Comparison of ENCODE assay signal across 14 mouse cellular contexts in genomic region chr1:182256041-182256680, GRCm38 (mm10). TPM values are rescaled to one million over a fixed set of nuclear protein-coding genes. Genes with fewer than 3 reads are reported as not detected.
A peak's percentile ranks its signal among the peaks of the same experiment; 100 is the strongest.
DNase-seq lines count a peak whose midpoint lies in the region; ATAC-seq and TF ChIP-seq lines count a peak whose summit lies in the region.
"Had no signal": no experiment of that assay in that cellular context is flagged by ENCODE, and none has a peak within 500 bp of the region (broad histone marks: within the 10 kb centered on the region; RNA-seq: fewer than 3 reads in every experiment).

No protein-coding gene starts in this region.

- peaks cover 9% of the 10 kb centered on the region for H3K4me1 ChIP-seq in liver, adult 2 months (ENCODE audit: control insufficient read depth, insufficient read depth, low read length)
- no peaks in the 10 kb centered on the region for H3K4me1 ChIP-seq in liver, embryonic 11.5 days (replicated peaks; ENCODE audit: control insufficient read depth, insufficient read depth, low read length)
- no peaks in the 10 kb centered on the region for H3K4me1 ChIP-seq in intestine, embryonic 14.5 days (replicated peaks; ENCODE audit: control insufficient read depth, insufficient read depth, low read length)
- 0 out of 2 replicates have a peak, but pooled peaks cover 4% of the 10 kb centered on the region for H3K4me1 ChIP-seq in lung, postnatal 0 days (ENCODE audit: insufficient read depth, low read depth, low read length)
- H3K4me1 ChIP-seq: embryonic facial prominence, embryonic 12.5 days; heart, embryonic 12.5 days; liver, embryonic 13.5 days had no signal

- no peak for TF ChIP-seq POLR2A in liver, adult 2 months (IDR thresholded peaks at IDR 0.05; ENCODE audit: extremely low read depth, insufficient read depth, low read length)

- TF ChIP-seq EP300 in lung, postnatal 0 days (IDR thresholded peaks at IDR 0.05) = peak; percentile 92

- H3K79me2 ChIP-seq in liver, adult 2 months (ENCODE audit: control insufficient read depth, insufficient read depth, low read length) = no peaks in the 10 kb centered on the region

- H3K4me3 ChIP-seq in liver, adult 2 months (ENCODE audit: insufficient read depth, low read depth, low read length) = no peak overlapping the region
- no peak overlapping the region for H3K4me3 ChIP-seq in liver, embryonic 11.5 days (ENCODE audit: low read depth, low read length)
- H3K4me3 ChIP-seq in intestine, embryonic 14.5 days (ENCODE audit: low read depth, low read length) = no peak overlapping the region
- no peak overlapping the region for H3K4me3 ChIP-seq in lung, postnatal 0 days (ENCODE audit: low read depth, low read length)
- H3K4me3 ChIP-seq: embryonic facial prominence, embryonic 12.5 days; heart, embryonic 12.5 days; liver, embryonic 13.5 days had no signal

- peak; percentile 94 for DNase-seq in liver, adult 2 months (ENCODE audit: extremely low read depth, low read depth, low spot score)
- DNase-seq in liver, embryonic 11.5 days (ENCODE audit: low spot score) = no peak
- DNase-seq in intestine, embryonic 14.5 days (ENCODE audit: low spot score) = no peak
- DNase-seq in lung, postnatal 0 days (ENCODE audit: low spot score) = peak; percentile 90
- peak; percentile 73 to 77 for DNase-seq in urinary bladder, postnatal 36 days (ENCODE audit: low spot score in 2 of 2)
- DNase-seq in cerebellum, adult 11-12 months = no peak
- DNase-seq in spleen, postnatal 14 days (ENCODE audit: low spot score in 2 of 2) = no peak
- DNase-seq: cerebellum, adult 2 months; liver, embryonic 13.5 days; spleen, adult 18-20 months had no signal

- WGBS in liver, adult 2 months = 47% methylated on average over 11 of the region's 11 CpGs
- 79% methylated on average over 11 of the region's 11 CpGs for WGBS in liver, embryonic 11.5 days
- 81% methylated on average over 11 of the region's 11 CpGs for WGBS in intestine, embryonic 14.5 days
- WGBS in lung, postnatal 0 days = 64% methylated on average over 11 of the region's 11 CpGs

- no peaks in the 10 kb centered on the region for H3K9me3 ChIP-seq in liver, embryonic 11.5 days (ENCODE audit: control insufficient read depth, low read length)
- H3K9me3 ChIP-seq in intestine, embryonic 14.5 days (ENCODE audit: control insufficient read depth, low read length) = no peaks in the 10 kb centered on the region
- H3K9me3 ChIP-seq in lung, postnatal 0 days (ENCODE audit: low read length) = no peaks in the 10 kb centered on the region
- H3K9me3 ChIP-seq: embryonic facial prominence, embryonic 12.5 days; liver, embryonic 13.5 days had no signal

- no peaks in the 10 kb centered on the region for H3K36me3 ChIP-seq in liver, adult 2 months (ENCODE audit: control insufficient read depth, insufficient read depth, low read length)
- no peaks in the 10 kb centered on the region for H3K36me3 ChIP-seq in liver, embryonic 11.5 days (ENCODE audit: control insufficient read depth, insufficient read depth, low read length)
- H3K36me3 ChIP-seq in intestine, embryonic 14.5 days (ENCODE audit: control insufficient read depth, insufficient read depth, low read length) = no peaks in the 10 kb centered on the region
- no peaks in the 10 kb centered on the region for H3K36me3 ChIP-seq in lung, postnatal 0 days (ENCODE audit: insufficient read depth, low read length)
- H3K36me3 ChIP-seq: embryonic facial prominence, embryonic 12.5 days; heart, embryonic 12.5 days; liver, embryonic 13.5 days had no signal

- ATAC-seq in liver, embryonic 11.5 days (replicated peaks; ENCODE audit: low FRiP score) = no peak
- ATAC-seq in intestine, embryonic 14.5 days (replicated peaks; ENCODE audit: low FRiP score, low TSS enrichment, low read depth) = peak; percentile 79
- peak; percentile 82 for ATAC-seq in lung, postnatal 0 days
- no peak for ATAC-seq in CD4-positive, CD25-positive, alpha-beta regulatory T cell, adult 4 months
- ATAC-seq: hindbrain, embryonic 16.5 days had no signal

- peak overlapping the region; percentile 58 for H3K27ac ChIP-seq in liver, adult 2 months (replicated peaks; ENCODE audit: insufficient read depth, low read depth, low read length)
- H3K27ac ChIP-seq in liver, embryonic 11.5 days (ENCODE audit: low read depth, low read length) = no peak overlapping the region
- H3K27ac ChIP-seq in intestine, embryonic 14.5 days (ENCODE audit: low read depth) = peak overlapping the region; percentile 47; the same call in 1 of the 2 replicates
- H3K27ac ChIP-seq in lung, postnatal 0 days (ENCODE audit: low read length) = peak overlapping the region; percentile 84
- H3K27ac ChIP-seq: embryonic facial prominence, embryonic 12.5 days; liver, embryonic 13.5 days had no signal

- H3K9ac ChIP-seq in liver, adult 2 months (ENCODE audit: low read depth, low read length) = no peak overlapping the region
- no peak overlapping the region for H3K9ac ChIP-seq in liver, embryonic 11.5 days (ENCODE audit: low read depth, low read length)
- no peak overlapping the region for H3K9ac ChIP-seq in intestine, embryonic 14.5 days (ENCODE audit: low read length)
- H3K9ac ChIP-seq in lung, postnatal 0 days (replicated peaks; ENCODE audit: low read depth) = no peak overlapping the region
- H3K9ac ChIP-seq: embryonic facial prominence, embryonic 12.5 days; heart, embryonic 12.5 days; liver, embryonic 13.5 days had no signal

- no peak for TF ChIP-seq CTCF in liver, adult 2 months (IDR thresholded peaks at IDR 0.05; ENCODE audit: low read depth, low read length)
- no peak for TF ChIP-seq CTCF in lung, postnatal 0 days (IDR thresholded peaks at IDR 0.05)

- H3K4me2 ChIP-seq in liver, embryonic 11.5 days = no peak overlapping the region
- H3K4me2 ChIP-seq in intestine, embryonic 14.5 days (ENCODE audit: low read length) = no peak overlapping the region
- H3K4me2 ChIP-seq in lung, postnatal 0 days (replicated peaks; ENCODE audit: low read depth, low read length) = no peak overlapping the region
- H3K4me2 ChIP-seq: embryonic facial prominence, embryonic 12.5 days; heart, embryonic 12.5 days; liver, embryonic 13.5 days had no signal

- H3K27me3 ChIP-seq in liver, adult 2 months (ENCODE audit: control insufficient read depth, insufficient read depth, low read length) = no peaks in the 10 kb centered on the region
- no peaks in the 10 kb centered on the region for H3K27me3 ChIP-seq in liver, embryonic 11.5 days (replicated peaks; ENCODE audit: control insufficient read depth, insufficient read depth, low read length)
- H3K27me3 ChIP-seq in intestine, embryonic 14.5 days (replicated peaks; ENCODE audit: control insufficient read depth, insufficient read depth, low read length) = no peaks in the 10 kb centered on the region
- no peaks in the 10 kb centered on the region for H3K27me3 ChIP-seq in lung, postnatal 0 days (replicated peaks; ENCODE audit: insufficient read depth, low read length)
- H3K27me3 ChIP-seq: embryonic facial prominence, embryonic 12.5 days; heart, embryonic 12.5 days; liver, embryonic 13.5 days had no signal

RNA-seq across cellular contexts. Expression of gene Degs1, which starts 26.4 kb away (rescaled TPM):
- 57.4 and 86.8 TPM in 2 replicates for total RNA-seq in liver, adult 2 months (2014; rRNA removed)
- 49.3 and 50.3 TPM in 2 replicates for polyA plus RNA-seq in liver, adult 2 months (2012; rRNA removed)
- polyA plus RNA-seq in liver, embryonic 11.5 days (2014; fragmentation: Nextera tagmentation; extraction: Ambion mirVana) = 129 and 132 TPM in 2 replicates
- 119 and 126 TPM in 2 replicates for polyA plus RNA-seq in intestine, embryonic 14.5 days (2014; fragmentation: Nextera tagmentation; extraction: Ambion mirVana)
- polyA plus RNA-seq in lung, postnatal 0 days (2015; fragmentation: Nextera tagmentation; extraction: Ambion mirVana) = 194 and 219 TPM in 2 replicates
- polyA plus RNA-seq in CD4-positive, CD25-positive, alpha-beta regulatory T cell, adult 4 months (2017; shearing (Covaris generic)) = 10 to 100 TPM; 75.7 to 81.4 TPM

Comparison
In these comparisons a context has a peak if more than half of its experiments do, and no peak if none do; other contexts are left out.
1. DNase-seq: peak in liver, adult 2 months (single experiment), lung, postnatal 0 days (single experiment) and urinary bladder, postnatal 36 days (2 of 2); none in liver, embryonic 11.5 days (single experiment), intestine, embryonic 14.5 days (single experiment), cerebellum, adult 11-12 months (single experiment) and spleen, postnatal 14 days (0 of 2).
2. ATAC-seq: peak in intestine, embryonic 14.5 days (single experiment) and lung, postnatal 0 days (single experiment); none in liver, embryonic 11.5 days (single experiment) and CD4-positive, CD25-positive, alpha-beta regulatory T cell, adult 4 months (single experiment).